Mouse (Mus musculus) kidney, embryonic 14.5 days (tissue): ENCODE data around the gene Gpatch1. TPM values are rescaled to one million over a fixed set of nuclear protein-coding genes. Genes with fewer than 3 reads are reported as not detected.
"Not testable (repeated sequence)": the region's sequence is repeated elsewhere in the genome, so short reads cannot be mapped to it uniquely, and the experiment has no call there.

Source experiments
- ATAC-seq: fragments of 200-750 bp; cut with Nextera tagmentation; 2 replicates; pipeline ENCODE4 v1.8.0; 2017; ENCODE audit warnings: moderate number of reproducible peaks, mild to moderate bottlenecking, moderate TSS enrichment, moderate library complexity; ENCODE audit not compliant: low FRiP score, low TSS enrichment
- H3K27ac ChIP-seq: fragments of 300-500 bp; sonication (generic); 2 replicates; pipeline ENCODE4 v1.5.1; 2014; ENCODE audit warnings: low read depth, mild to moderate bottlenecking, low read length, moderate library complexity, mixed read lengths
- H3K27me3 ChIP-seq: fragments of 300-500 bp; sonication (generic); 2 replicates; pipeline ENCODE4 v1.6.1; 2014; ENCODE audit warnings: mild to moderate bottlenecking, low read length; ENCODE audit not compliant: control insufficient read depth, insufficient read depth
- H3K36me3 ChIP-seq: fragments of 300-500 bp; sonication (generic); 2 replicates; pipeline ENCODE4 v1.6.1; 2014; ENCODE audit warnings: low read length, mixed read lengths; ENCODE audit not compliant: control insufficient read depth, insufficient read depth
- H3K4me1 ChIP-seq: fragments of 300-500 bp; sonication (generic); 2 replicates; pipeline ENCODE4 v1.6.1; 2014; ENCODE audit warnings: low read length, mixed read lengths; ENCODE audit not compliant: control insufficient read depth, insufficient read depth
- H3K4me2 ChIP-seq: fragments of 300-500 bp; sonication (generic); replicated peaks from 2 replicates; pipeline ENCODE4 v1.6.1; 2014; ENCODE audit warnings: low read depth, mild to moderate bottlenecking, low read length
- H3K4me3 ChIP-seq: fragments of 300-500 bp; sonication (generic); 2 replicates; pipeline ENCODE4 v1.5.1; 2014; ENCODE audit warnings: mild to moderate bottlenecking, low read length
- H3K9ac ChIP-seq: fragments of 300-500 bp; sonication (generic); 2 replicates; pipeline ENCODE4 v1.6.1; 2014; ENCODE audit warnings: low read depth, mild to moderate bottlenecking, low read length, moderate library complexity
- H3K9me3 ChIP-seq: fragments of 300-500 bp; sonication (generic); 2 replicates; pipeline ENCODE4 v1.6.1; 2016; ENCODE audit warnings: low read length; ENCODE audit not compliant: control insufficient read depth
- WGBS: fragments of 180-500 bp; shearing (Covaris S2); extraction: QIAGEN DNeasy Blood & Tissue Kit; methylation state at CpG from one replicate; pipeline ENCODE4 v1.1.7; 2014; 5-methylcytosine and 5-hydroxymethylcytosine counted together
- polyA plus RNA-seq: library from polyadenylated mRNA; unstranded; fragments of >200 nt; fragmentation: Nextera tagmentation; extraction: Ambion mirVana; gene quantifications from 2 replicates; pipeline ENCODE4 v1.2.1, GENCODE M21; 2014

Gpatch1 gene
- polyA plus RNA-seq, 1 experiment from 2014 or later = 20.5 TPM

DNA sequence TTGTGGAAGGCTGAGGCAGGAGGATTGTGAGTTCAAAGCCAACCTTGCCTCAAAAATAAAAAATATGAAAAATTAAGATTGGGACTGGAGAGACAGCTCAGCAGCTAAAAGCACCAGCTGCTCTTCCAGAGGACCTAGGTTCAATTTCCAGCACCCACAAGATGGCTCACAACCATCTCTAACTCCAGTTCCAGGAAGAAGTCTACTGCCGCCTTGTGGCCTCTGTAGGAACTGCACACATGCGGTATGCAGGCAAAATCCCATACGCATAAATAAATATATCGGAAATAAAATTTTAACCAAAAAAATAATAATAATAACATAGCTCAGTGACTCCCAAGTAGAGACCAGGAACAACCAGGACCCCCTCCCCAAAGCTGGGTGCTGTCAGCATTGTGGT is 51.6 kb downstream of the Gpatch1 start:
- H3K27me3 ChIP-seq = no peaks in the 10 kb centered on the region
- H3K4me2 ChIP-seq = no peak overlapping the region
- H3K9me3 ChIP-seq = no peaks in the 10 kb centered on the region
- no peak overlapping the region for H3K4me3 ChIP-seq
- H3K27ac ChIP-seq = no peak overlapping the region
- 83% methylated on average over 4 of the region's 4 CpGs for WGBS
- ATAC-seq = no peak
- H3K4me1 ChIP-seq = no peaks in the 10 kb centered on the region
- no peaks in the 10 kb centered on the region for H3K36me3 ChIP-seq
- no peak overlapping the region for H3K9ac ChIP-seq

DNA sequence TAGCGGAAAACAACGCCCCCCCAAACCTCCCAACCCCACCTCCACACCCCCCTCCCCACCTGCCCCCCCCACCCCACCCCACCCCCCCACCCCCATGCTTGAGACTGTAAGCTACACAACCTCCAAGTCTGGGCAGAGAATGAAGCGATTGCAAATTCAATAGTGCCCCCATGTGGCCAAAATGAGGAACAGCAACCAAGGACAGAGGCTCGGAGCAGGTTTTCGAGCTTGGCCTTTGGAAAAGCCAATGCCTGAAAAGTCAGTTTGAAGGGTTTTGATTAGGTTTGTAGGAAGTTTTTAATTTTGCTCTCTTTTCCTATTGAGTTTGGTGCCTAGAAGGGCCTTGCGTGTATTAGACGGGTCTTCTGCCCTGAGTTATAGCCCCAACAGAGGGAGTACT is 53.5 kb downstream of the Gpatch1 start:
- no peaks in the 10 kb centered on the region for H3K4me1 ChIP-seq
- no peak overlapping the region for H3K9ac ChIP-seq
- no peak overlapping the region for H3K27ac ChIP-seq
- no peaks in the 10 kb centered on the region for H3K36me3 ChIP-seq
- ATAC-seq = no peak
- H3K9me3 ChIP-seq = no peaks in the 10 kb centered on the region
- H3K27me3 ChIP-seq = no peaks in the 10 kb centered on the region
- no peak overlapping the region for H3K4me3 ChIP-seq
- WGBS = 7% methylated on average over 7 of the region's 7 CpGs
- no peak overlapping the region for H3K4me2 ChIP-seq

DNA sequence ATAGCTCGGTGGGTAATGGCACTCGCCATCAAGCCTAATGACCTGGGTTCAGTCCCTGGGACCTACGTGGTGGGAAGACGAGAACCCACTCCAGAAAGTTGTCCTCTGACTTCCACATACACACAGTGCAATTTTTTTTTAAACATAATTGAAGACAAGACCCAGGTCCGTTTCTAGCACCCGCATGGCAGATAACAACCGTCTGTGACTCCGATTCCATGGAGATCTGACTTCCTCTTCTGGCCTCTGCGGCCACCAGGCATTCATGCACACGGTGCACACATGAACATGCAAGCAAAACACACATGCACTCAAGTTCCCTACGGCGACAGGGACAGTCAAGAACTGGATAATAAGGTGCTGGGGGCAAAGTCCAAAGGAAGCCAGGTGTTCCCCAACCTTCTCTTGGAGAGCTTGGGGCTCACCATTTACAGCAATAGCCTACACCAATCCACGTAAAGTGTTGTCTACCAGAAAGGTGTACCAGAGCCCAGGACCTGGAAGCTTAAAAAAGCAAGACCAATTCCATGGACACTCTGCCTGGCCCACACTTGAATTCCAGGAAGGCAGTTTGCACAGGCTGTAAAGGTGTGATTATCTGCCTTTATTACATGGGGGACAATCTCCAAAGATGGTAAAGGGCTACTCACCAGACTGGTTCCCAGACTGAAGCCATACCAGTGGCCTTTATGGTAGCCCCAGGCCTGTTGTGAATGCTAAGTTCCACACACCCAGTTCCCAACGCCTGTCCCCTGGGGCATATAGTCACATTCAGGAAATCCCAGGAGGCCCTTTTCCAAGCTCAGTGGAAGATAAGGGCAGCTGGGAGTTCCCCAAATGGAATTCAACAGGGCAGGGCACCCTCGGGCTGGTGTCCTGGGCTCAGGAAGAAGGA is 54.4 kb downstream of the Gpatch1 start:
- ATAC-seq = no peak
- Histone ChIP-seq H3K27ac (no peak overlapping the region), H3K4me3 (no peak overlapping the region), H3K9me3 (no peaks in the 10 kb centered on the region), H3K4me2 (no peak overlapping the region), H3K27me3 (no peaks in the 10 kb centered on the region), H3K9ac (no peak overlapping the region), H3K4me1 (no peaks in the 10 kb centered on the region), H3K36me3 (no peaks in the 10 kb centered on the region)
- 80% methylated on average over 15 of the region's 15 CpGs for WGBS

DNA sequence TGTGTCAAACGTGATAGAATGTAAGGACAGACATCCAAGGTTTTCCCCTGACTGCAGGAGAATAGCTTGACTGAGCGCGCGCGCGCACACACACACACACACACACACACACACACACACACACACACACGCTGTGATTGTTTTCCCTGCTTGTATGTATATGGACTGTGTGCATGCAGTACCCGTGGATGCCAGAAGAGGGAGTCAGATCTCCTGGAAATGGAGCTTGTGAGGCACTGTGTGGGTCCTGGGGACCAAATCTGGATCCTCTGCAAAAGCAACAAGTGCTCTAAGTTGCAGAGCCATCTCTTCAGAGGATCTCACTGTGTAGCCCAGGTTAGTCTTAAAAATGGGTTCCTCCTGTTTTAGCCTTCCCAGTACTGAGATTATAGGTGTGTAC is 58.9 kb downstream of the Gpatch1 start:
- H3K27me3 ChIP-seq = no peaks in the 10 kb centered on the region
- H3K9me3 ChIP-seq = no peaks in the 10 kb centered on the region
- WGBS = 90% methylated on average over 8 of the region's 8 CpGs
- no peak overlapping the region for H3K9ac ChIP-seq
- H3K4me3 ChIP-seq = no peak overlapping the region
- no peak overlapping the region for H3K27ac ChIP-seq
- H3K36me3 ChIP-seq = no peaks in the 10 kb centered on the region
- no peak overlapping the region for H3K4me2 ChIP-seq
- ATAC-seq = no peak
- H3K4me1 ChIP-seq = no peaks in the 10 kb centered on the region

DNA sequence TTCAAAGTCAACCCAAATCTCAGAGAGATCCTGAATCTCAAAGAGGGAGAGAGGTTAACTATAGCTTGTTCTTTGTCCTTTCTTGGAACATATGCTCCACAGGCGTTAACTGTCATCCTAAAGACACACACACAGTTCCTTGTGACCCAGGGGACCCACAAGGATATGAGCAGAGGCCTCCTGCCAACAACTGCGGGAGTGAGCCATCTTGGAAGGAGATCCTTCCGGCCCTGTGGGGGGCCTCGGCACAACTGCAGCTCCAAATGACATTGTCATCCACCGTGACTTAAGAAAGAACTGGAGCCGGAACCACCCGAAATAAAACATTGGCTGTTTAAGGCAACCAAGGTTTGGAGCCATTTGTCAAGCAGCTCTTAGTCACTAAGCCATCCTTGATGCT is 59.9 kb downstream of the Gpatch1 start:
- H3K36me3 ChIP-seq = no peaks in the 10 kb centered on the region
- no peak overlapping the region for H3K27ac ChIP-seq
- H3K4me3 ChIP-seq = no peak overlapping the region
- WGBS = 47% methylated on average over 7 of the region's 7 CpGs
- no peaks in the 10 kb centered on the region for H3K27me3 ChIP-seq
- no peak for ATAC-seq
- no peak overlapping the region for H3K9ac ChIP-seq
- H3K9me3 ChIP-seq = no peaks in the 10 kb centered on the region
- H3K4me1 ChIP-seq = no peaks in the 10 kb centered on the region
- H3K4me2 ChIP-seq = no peak overlapping the region

DNA sequence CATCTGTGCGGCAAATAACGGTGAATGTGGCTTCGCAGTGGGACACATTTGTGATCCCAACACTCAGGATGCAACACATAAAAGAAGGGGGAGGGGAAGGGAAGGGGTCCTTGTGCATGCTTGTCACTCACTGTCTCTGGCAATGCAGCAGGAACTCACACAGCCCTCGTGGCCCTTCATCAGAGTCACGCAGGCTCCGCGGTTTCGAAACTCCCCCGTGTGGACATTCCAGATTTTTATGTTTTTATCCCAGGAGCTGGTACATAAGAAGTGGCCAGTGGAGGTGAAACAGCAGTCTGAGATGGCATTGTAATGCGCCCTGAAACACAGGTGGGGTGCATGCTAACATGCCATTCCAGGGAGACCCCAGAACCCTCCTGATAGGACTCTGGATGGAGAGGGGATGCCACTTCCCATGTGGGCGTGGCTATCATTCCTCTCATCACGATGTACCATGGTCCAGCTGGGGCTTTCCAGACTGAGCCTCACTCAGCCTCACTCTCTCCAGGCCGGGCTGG is 66.1 kb downstream of the Gpatch1 start:
- Histone ChIP-seq H3K4me3 (peak overlapping the region; percentile 19; the same call in 1 of the 2 replicates), H3K4me2 (peak overlapping the region; percentile 36), H3K27ac (no peak overlapping the region), H3K27me3 (no peaks in the 10 kb centered on the region), H3K4me1 (no peaks in the 10 kb centered on the region), H3K9ac (no peak overlapping the region; the same call in 1 of the 2 replicates), H3K36me3 (no peaks in the 10 kb centered on the region), H3K9me3 (no peaks in the 10 kb centered on the region)
- ATAC-seq = peak; percentile 59
- WGBS = 11% methylated on average over 13 of the region's 13 CpGs

DNA sequence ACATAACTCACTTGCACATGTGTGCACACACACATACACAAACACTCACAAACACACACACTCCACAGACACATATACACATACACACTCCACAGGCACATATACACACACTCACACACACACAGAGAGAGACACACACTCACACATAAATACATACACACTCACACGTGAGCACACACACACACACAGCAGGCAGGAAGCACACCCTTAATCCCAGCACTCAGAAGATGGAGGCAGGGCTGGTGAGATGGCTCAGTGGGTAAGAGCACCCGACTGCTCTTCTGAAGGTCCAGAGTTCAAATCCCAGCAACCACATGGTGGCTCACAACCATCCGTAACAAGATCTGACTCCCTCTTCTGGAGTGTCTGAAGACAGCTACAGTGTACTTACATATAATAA is 80.3 kb downstream of the Gpatch1 start:
- H3K4me3 ChIP-seq, H3K27me3 ChIP-seq, H3K9ac ChIP-seq, H3K9me3 ChIP-seq, ATAC-seq, H3K4me2 ChIP-seq, H3K27ac ChIP-seq, H3K4me1 ChIP-seq, H3K36me3 ChIP-seq: not testable (repeated sequence)
- WGBS = 67% methylated on average over 2 of the region's 3 CpGs

DNA sequence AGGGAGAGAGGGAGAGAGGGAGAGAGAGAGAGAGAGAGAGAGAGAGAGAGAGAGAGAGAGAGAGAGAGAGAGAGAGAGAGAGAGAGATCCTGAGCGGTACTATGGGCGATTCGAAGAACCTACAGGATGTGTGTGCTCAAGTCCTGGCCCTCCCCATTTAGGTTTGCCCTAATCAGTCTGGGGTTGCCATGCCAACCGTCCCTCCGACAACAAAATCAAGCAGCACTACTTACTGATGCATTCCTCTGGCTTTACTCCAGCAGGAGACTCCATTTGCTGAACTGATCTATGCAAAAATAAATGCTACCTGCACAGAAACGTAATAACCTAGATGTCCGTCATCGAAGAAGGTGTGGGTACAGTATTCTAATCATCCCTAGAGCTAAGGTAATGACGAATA is 82.9 kb downstream of the Gpatch1 start:
- Histone ChIP-seq H3K9me3 (peaks cover 2% of the 10 kb centered on the region; the same call in 1 of the 2 replicates), H3K27me3 (no peaks in the 10 kb centered on the region), H3K4me3 (peak overlapping the region; percentile 59), H3K9ac (0 out of 2 replicates have a peak overlapping the region, but pooled peaks have one; percentile 69), H3K27ac (peak overlapping the region; percentile 68), H3K4me2 (peak overlapping the region; percentile 54), H3K4me1 (0 out of 2 replicates have a peak, but pooled peaks cover 4% of the 10 kb centered on the region), H3K36me3 (no peaks in the 10 kb centered on the region)
- ATAC-seq = peak; percentile 65; the same call in 1 of the 2 replicates
- WGBS = 18% methylated on average over 9 of the region's 9 CpGs
